Mouse (Mus musculus): ENCODE data around the gene Pgm1. TPM values are rescaled to one million over a fixed set of nuclear protein-coding genes. Genes with fewer than 3 reads are reported as not detected.
A peak's percentile ranks its signal among the peaks of the same experiment; 100 is the strongest.

The Pgm1 gene
- 259 and 327 TPM in 2 replicates for polyA plus RNA-seq (2016; fragmentation: Nextera tagmentation; extraction: Ambion mirVana)

- Histone ChIP-seq H3K4me3 (peak within 1 kb of the TSS; percentile 76), H3K36me3 (peaks cover 10% of the 10 kb centered on the region; the same call in 1 of the 2 replicates), H3K9me3 (no peaks in the 10 kb centered on the region), H3K27me3 (ENCODE audit: insufficient read depth, poor library complexity, severe bottlenecking) (no peaks in the 10 kb centered on the region), H3K4me1 (peaks cover 52% of the 10 kb centered on the region), H3K27ac (peak within 1 kb of the TSS; percentile 94)
- peak; percentile 95 for DNase-seq (ENCODE audit: low spot score)
- 4% methylated on average over 23 of the region's 23 CpGs for WGBS
These were observed at the start of gene Pgm1 for GRCm38 (mm10) chr4:99929149-99929612. Gene Pgm1 (plus strand): TSS chr4:99929414.

DNA sequence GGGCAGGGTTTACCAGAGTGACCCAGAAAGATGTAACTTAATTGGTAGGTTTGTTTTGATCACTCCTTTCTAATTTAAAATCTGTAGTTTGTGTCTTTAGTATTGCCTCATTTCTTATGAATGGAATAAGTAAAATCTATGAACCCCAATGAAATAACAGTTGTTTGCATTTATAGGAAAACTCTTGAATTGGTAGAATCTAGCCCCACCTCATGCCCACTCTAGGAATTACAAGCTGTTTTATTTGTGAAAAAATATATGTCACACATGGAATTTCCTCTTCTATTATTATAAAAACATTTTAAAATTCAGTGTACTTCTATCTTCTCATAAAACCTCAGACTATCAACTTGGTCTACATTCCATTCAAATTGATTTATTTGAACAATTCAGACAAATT lies 47.3 kb upstream of the Pgm1 start:
- DNase-seq (ENCODE audit: low spot score) = no peak
- no peak overlapping the region for H3K27ac ChIP-seq
- H3K9me3 ChIP-seq = no peaks in the 10 kb centered on the region
- H3K4me1 ChIP-seq = no peaks in the 10 kb centered on the region
- H3K4me3 ChIP-seq = no peak overlapping the region
- no peaks in the 10 kb centered on the region for H3K27me3 ChIP-seq (ENCODE audit: insufficient read depth, poor library complexity, severe bottlenecking)
- no peaks in the 10 kb centered on the region for H3K36me3 ChIP-seq

DNA sequence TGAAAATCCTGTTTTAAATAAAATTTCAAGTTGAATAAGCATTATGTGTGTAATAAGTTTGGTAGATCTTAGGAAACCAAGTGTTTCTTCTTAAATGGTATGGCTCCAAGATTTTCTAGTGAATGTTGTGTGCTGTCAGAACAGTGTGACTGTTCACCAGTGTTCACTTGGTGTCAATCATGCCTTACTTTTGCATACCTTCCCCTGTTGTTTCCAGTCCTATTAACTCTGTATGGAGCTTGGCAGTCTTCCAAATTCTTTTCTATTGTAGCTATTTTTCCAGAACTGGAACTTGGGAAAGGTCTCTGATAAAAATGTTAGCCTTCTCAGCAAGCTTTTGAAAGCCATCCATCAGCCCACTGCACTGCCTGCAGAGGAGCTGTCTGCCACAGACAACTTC lies 46.8 kb upstream of the Pgm1 start:
- no peaks in the 10 kb centered on the region for H3K36me3 ChIP-seq
- no peak overlapping the region for H3K27ac ChIP-seq
- DNase-seq (ENCODE audit: low spot score) = no peak

DNA sequence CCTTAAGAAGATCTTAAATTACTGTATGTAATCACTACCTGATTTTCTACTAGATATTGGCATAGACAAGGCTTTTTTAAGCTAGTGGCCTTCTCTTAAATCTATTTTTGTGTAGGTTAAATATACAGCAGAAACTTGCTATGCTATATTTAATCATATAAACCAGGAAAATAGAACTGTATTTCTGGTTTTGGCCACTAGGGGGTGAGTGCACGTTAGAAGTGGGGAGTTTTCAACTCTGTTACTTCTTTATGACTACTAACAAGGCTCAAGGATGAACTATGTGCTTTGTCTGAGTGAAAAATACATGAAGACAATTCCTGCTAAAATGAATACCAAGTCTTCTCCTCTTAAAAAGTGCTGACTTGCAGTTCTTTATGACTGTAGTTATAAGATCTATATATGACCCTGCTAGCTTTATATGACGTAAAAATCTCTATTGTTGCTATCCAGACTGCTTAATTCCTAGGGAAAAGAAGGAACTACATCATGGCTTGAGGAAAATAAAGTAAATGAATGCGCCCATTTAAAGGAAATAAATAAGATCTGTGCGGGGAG lies 15.2 kb upstream of the Pgm1 start:
- no peak overlapping the region for H3K27ac ChIP-seq
- H3K4me1 ChIP-seq = no peaks in the 10 kb centered on the region
- no peaks in the 10 kb centered on the region for H3K27me3 ChIP-seq (ENCODE audit: insufficient read depth, poor library complexity, severe bottlenecking)
- H3K9me3 ChIP-seq = no peaks in the 10 kb centered on the region
- H3K4me3 ChIP-seq = no peak overlapping the region
- no peak for DNase-seq (ENCODE audit: low spot score)
- WGBS = 66% methylated on average over 4 of the region's 4 CpGs
- no peaks in the 10 kb centered on the region for H3K36me3 ChIP-seq

More for the DNA sequence above, 46.8 kb upstream of the Pgm1 start:
- Histone ChIP-seq H3K4me1 (no peaks in the 10 kb centered on the region), H3K9me3 (no peaks in the 10 kb centered on the region), H3K27me3 (ENCODE audit: insufficient read depth, poor library complexity, severe bottlenecking) (no peaks in the 10 kb centered on the region), H3K4me3 (no peak overlapping the region)

GRCm38 (mm10) chr4:99926380-99926779 lies 2.8 kb upstream of the Pgm1 start:
- no peak overlapping the region for H3K4me3 ChIP-seq
- H3K27ac ChIP-seq = no peak overlapping the region
- WGBS = 87% methylated on average over 4 of the region's 4 CpGs
- DNase-seq (ENCODE audit: low spot score) = no peak
- no peaks in the 10 kb centered on the region for H3K36me3 ChIP-seq
- no peaks in the 10 kb centered on the region for H3K27me3 ChIP-seq (ENCODE audit: insufficient read depth, poor library complexity, severe bottlenecking)
- no peaks in the 10 kb centered on the region for H3K9me3 ChIP-seq
- H3K4me1 ChIP-seq = peaks cover 35% of the 10 kb centered on the region

GRCm38 (mm10) chr4:99928521-99928920 lies 693 bp upstream of the Pgm1 start:
- Histone ChIP-seq H3K27me3 (ENCODE audit: insufficient read depth, poor library complexity, severe bottlenecking) (no peaks in the 10 kb centered on the region), H3K9me3 (no peaks in the 10 kb centered on the region), H3K36me3 (peaks cover 6% of the 10 kb centered on the region; the same call in 1 of the 2 replicates), H3K4me3 (peak overlapping the region; percentile 4; the same call in 1 of the 2 replicates), H3K4me1 (peaks cover 47% of the 10 kb centered on the region), H3K27ac (peak overlapping the region; percentile 94; the same call in 1 of the 2 replicates)
- DNase-seq (ENCODE audit: low spot score) = no peak
- WGBS = 28% methylated on average over 6 of the region's 6 CpGs

GRCm38 (mm10) chr4:99929613-99930517 lies 651 bp downstream of the Pgm1 start, which contains the start of gene Itgb3bp:
Gene Itgb3bp (minus strand): TSS chr4:99929813.
- DNase-seq (ENCODE audit: low spot score) = peak; percentile 91
- Histone ChIP-seq H3K27ac (peak within 1 kb of the TSS; percentile 94), H3K27me3 (ENCODE audit: insufficient read depth, poor library complexity, severe bottlenecking) (no peaks in the 10 kb centered on the region), H3K4me3 (peak within 1 kb of the TSS; percentile 76), H3K4me1 (peaks cover 47% of the 10 kb centered on the region), H3K36me3 (peaks cover 10% of the 10 kb centered on the region), H3K9me3 (no peaks in the 10 kb centered on the region)
- WGBS = under 1% methylated on average over 54 of the region's 57 CpGs

GRCm38 (mm10) chr4:99930518-99931239 lies 1.5 kb downstream of the Pgm1 start:
- DNase-seq (ENCODE audit: low spot score) = no peak
- WGBS = 40% methylated on average over 10 of the region's 10 CpGs
- H3K27ac ChIP-seq = peak overlapping the region; percentile 94
- peak overlapping the region; percentile 76 for H3K4me3 ChIP-seq
- no peaks in the 10 kb centered on the region for H3K9me3 ChIP-seq
- H3K4me1 ChIP-seq = peaks cover 44% of the 10 kb centered on the region
- no peaks in the 10 kb centered on the region for H3K27me3 ChIP-seq (ENCODE audit: insufficient read depth, poor library complexity, severe bottlenecking)
- H3K36me3 ChIP-seq = peaks cover 18% of the 10 kb centered on the region

DNA sequence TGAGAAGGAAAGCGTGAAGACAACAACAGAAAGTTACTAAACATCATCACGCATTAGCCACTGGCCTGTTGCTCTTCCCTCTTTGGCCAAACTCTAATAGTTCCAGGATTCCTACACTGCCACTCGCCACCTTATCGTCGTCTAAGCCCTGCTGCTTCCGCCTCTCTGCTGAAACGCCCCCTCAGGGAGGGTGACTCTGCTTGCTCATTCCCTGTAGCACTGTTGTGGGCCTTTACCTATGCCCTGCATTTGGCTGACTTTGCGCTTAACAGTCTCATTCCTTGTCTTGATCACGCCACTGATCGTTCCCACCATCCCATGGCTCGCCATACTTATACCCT lies 2.0 kb downstream of the Pgm1 start:
- peaks cover 44% of the 10 kb centered on the region for H3K4me1 ChIP-seq
- H3K9me3 ChIP-seq = no peaks in the 10 kb centered on the region
- peak overlapping the region; percentile 94 for H3K27ac ChIP-seq
- WGBS = 41% methylated on average over 11 of the region's 11 CpGs
- H3K36me3 ChIP-seq = peaks cover 24% of the 10 kb centered on the region
- no peak for DNase-seq (ENCODE audit: low spot score)
- H3K27me3 ChIP-seq (ENCODE audit: insufficient read depth, poor library complexity, severe bottlenecking) = no peaks in the 10 kb centered on the region
- peak overlapping the region; percentile 76 for H3K4me3 ChIP-seq

DNA sequence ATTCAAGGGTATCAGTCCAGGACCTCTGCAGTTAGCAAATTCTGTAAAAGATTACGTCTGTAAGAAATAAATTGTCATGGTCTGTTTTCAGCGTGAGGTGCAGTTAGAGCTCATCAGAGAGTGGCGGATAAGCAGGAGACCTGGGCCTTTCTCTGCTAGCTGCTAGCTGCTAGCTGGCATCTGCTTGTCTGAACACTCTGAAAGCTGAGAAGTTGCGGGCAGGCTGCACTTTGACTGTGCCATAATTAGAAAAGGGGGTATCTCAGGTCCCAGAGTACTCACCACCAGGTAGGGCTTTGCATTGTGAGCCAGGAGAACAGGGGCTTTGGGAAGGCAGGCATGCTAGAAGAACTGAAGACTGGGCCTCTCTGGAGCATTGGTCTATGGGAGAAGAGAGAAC lies 2.6 kb downstream of the Pgm1 start:
- 0 out of 2 replicates have a peak overlapping the region, but pooled peaks have one; percentile 2 for H3K27ac ChIP-seq
- DNase-seq (ENCODE audit: low spot score) = no peak
- H3K9me3 ChIP-seq = no peaks in the 10 kb centered on the region
- WGBS = 68% methylated on average over 4 of the region's 4 CpGs
- H3K4me1 ChIP-seq = peaks cover 44% of the 10 kb centered on the region
- H3K4me3 ChIP-seq = peak overlapping the region; percentile 76; the same call in 1 of the 2 replicates
- no peaks in the 10 kb centered on the region for H3K27me3 ChIP-seq (ENCODE audit: insufficient read depth, poor library complexity, severe bottlenecking)
- H3K36me3 ChIP-seq = peaks cover 25% of the 10 kb centered on the region

DNA sequence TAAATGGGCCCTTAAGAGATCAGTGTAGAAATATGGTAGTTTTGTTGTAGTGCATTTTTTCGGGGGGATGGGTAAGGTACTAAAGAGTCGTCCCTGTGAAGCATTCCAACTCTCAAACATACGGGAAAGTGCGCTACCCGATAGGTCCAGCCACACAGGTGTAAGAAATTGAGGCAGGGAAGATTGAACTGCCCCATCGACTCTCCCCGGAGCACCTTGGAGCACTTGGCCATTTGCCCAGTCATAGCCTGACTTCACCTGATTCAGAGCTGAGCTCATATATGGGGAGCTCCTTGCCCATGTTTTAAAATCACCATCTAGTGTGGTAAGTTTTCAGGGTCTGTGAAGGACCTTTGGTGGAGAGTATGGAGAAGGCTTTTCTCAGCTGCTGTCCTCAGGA lies 5.6 kb downstream of the Pgm1 start:
- Histone ChIP-seq H3K4me3 (no peak overlapping the region), H3K36me3 (peaks cover 36% of the 10 kb centered on the region), H3K4me1 (peaks cover 41% of the 10 kb centered on the region), H3K27me3 (ENCODE audit: insufficient read depth, poor library complexity, severe bottlenecking) (no peaks in the 10 kb centered on the region), H3K9me3 (no peaks in the 10 kb centered on the region), H3K27ac (no peak overlapping the region)
- WGBS = 91% methylated on average over 7 of the region's 7 CpGs
- peak; percentile 68 for DNase-seq (ENCODE audit: low spot score)

- no peaks in the 10 kb centered on the region for H3K27me3 ChIP-seq (ENCODE audit: insufficient read depth, poor library complexity, severe bottlenecking)
- no peaks in the 10 kb centered on the region for H3K9me3 ChIP-seq
- peaks cover 39% of the 10 kb centered on the region for H3K4me1 ChIP-seq
- no peak for DNase-seq (ENCODE audit: low spot score)
- H3K36me3 ChIP-seq = peaks cover 36% of the 10 kb centered on the region
- 89% methylated on average over 5 of the region's 5 CpGs for WGBS
- no peak overlapping the region for H3K27ac ChIP-seq
- no peak overlapping the region for H3K4me3 ChIP-seq
These were observed 7.1 kb downstream of the Pgm1 start for GRCm38 (mm10) chr4:99936278-99936677.

Measured in heart, embryonic 10.5 days (tissue).